Mouse (Mus musculus) MEL (cell line): Measurements from ENCODE around the gene Ppil3. TPM values are rescaled to one million over a fixed set of nuclear protein-coding genes. Genes with fewer than 3 reads are reported as not detected.

Experiments used
- DNase-seq: peaks from one replicate; pipeline ENCODE4 v3.0.0; 2011; ENCODE audit warnings: low read depth, low spot score
- H3K27ac ChIP-seq: 2 replicates; pipeline ENCODE4 v1.5.1; 2012; ENCODE audit warnings: low read depth, mild to moderate bottlenecking, control low read depth, low read length, moderate library complexity; ENCODE audit not compliant: control insufficient read depth
- H3K27me3 ChIP-seq, 2 experiments: fragments of 150-350 bp in 1 of 2; sonication (generic) in 1 of 2; 2 replicates each; pipeline ENCODE4 v1.6.1; 2012; ENCODE audit warnings: low read length in 2 of 2, mild to moderate bottlenecking in 2 of 2, improper control_type of control experiment in 1 of 2, moderate library complexity in 1 of 2; ENCODE audit not compliant: insufficient read depth in 2 of 2, control insufficient read depth in 1 of 2
- H3K36me3 ChIP-seq, 2 experiments: 2 replicates each; pipeline ENCODE4 v1.6.1; 2012 to 2014; ENCODE audit warnings: low read length in 2 of 2, improper control_type of control experiment in 1 of 2, inconsistent platforms in 1 of 2, mild to moderate bottlenecking in 1 of 2; ENCODE audit not compliant: insufficient read depth in 2 of 2, control insufficient read depth in 1 of 2
- H3K4me1 ChIP-seq, 2 experiments: fragments of 150-350 bp in 1 of 2; sonication (generic) in 1 of 2; 2 replicates each; pipeline ENCODE4 v1.6.1; 2012; ENCODE audit warnings: low read length in 2 of 2, improper control_type of control experiment in 1 of 2, mild to moderate bottlenecking in 1 of 2; ENCODE audit not compliant: insufficient read depth in 2 of 2, control insufficient read depth in 1 of 2
- H3K4me3 ChIP-seq, 2 experiments: fragments of 150-350 bp in 1 of 2; sonication (generic) in 1 of 2; 2 replicates each; pipeline ENCODE4 v1.5.1; 2012; ENCODE audit warnings: low read depth in 2 of 2, low read length in 2 of 2, mild to moderate bottlenecking in 2 of 2, moderate library complexity in 2 of 2, control low read depth in 1 of 2, improper control_type of control experiment in 1 of 2; ENCODE audit not compliant: control insufficient read depth in 1 of 2, insufficient read depth in 1 of 2
- H3K79me2 ChIP-seq: 2 replicates; pipeline ENCODE4 v1.6.1; 2012; ENCODE audit warnings: mild to moderate bottlenecking, low read length, moderate library complexity; ENCODE audit not compliant: control insufficient read depth, poor library complexity, insufficient read depth
- H3K9ac ChIP-seq: 2 replicates; pipeline ENCODE4 v1.6.1; 2012; ENCODE audit warnings: low read depth, mild to moderate bottlenecking, control low read depth, low read length, moderate library complexity; ENCODE audit not compliant: control insufficient read depth, poor library complexity, severe bottlenecking
- H3K9me3 ChIP-seq: fragments of 150-350 bp; sonication (generic); replicated peaks from 2 replicates; pipeline ENCODE4 v1.6.1; 2012; ENCODE audit warnings: mild to moderate bottlenecking, low read length, improper control_type of control experiment, moderate library complexity; ENCODE audit not compliant: insufficient read depth
- BHLHE40 ChIP-seq: IDR thresholded peaks from 2 replicates; pipeline ENCODE4 v1.6.1; 2012; ENCODE audit warnings: low read depth, mild to moderate bottlenecking, inconsistent platforms, low read length, improper control_type of control experiment, borderline replicate concordance
- CTCF ChIP-seq, 3 experiments: IDR thresholded peaks in 2 of 3; conservative IDR thresholded peaks in 1 of 3; 2 replicates each; pipeline ENCODE4 v1.5.1; 2011 to 2012; ENCODE audit warnings: low read length in 3 of 3, low read depth in 2 of 3, mild to moderate bottlenecking in 2 of 3, improper control_type of control experiment in 1 of 3, inconsistent platforms in 1 of 3, mixed read lengths in 1 of 3, moderate library complexity in 1 of 3; ENCODE audit not compliant: control insufficient read depth in 1 of 3, insufficient read depth in 1 of 3, poor library complexity in 1 of 3, severe bottlenecking in 1 of 3
- ELF1 ChIP-seq: IDR thresholded peaks from 2 replicates; pipeline ENCODE4 v1.6.1; 2014; ENCODE audit warnings: low read depth, mild to moderate bottlenecking, inconsistent platforms, low read length, improper control_type of control experiment, moderate library complexity
- KAT2A ChIP-seq: conservative IDR thresholded peaks from 2 replicates; pipeline ENCODE4 v1.6.1; 2012; ENCODE audit warnings: low read depth, low read length, improper control_type of control experiment, inconsistent platforms
- MAFK ChIP-seq: IDR thresholded peaks from 2 replicates; pipeline ENCODE4 v1.6.1; 2011; ENCODE audit warnings: low read depth, mild to moderate bottlenecking, low read length, improper control_type of control experiment, borderline replicate concordance
- MXI1 ChIP-seq: IDR thresholded peaks from 2 replicates; pipeline ENCODE4 v1.6.1; 2011; ENCODE audit warnings: mild to moderate bottlenecking, low read depth, low read length, improper control_type of control experiment
- NELFE ChIP-seq: IDR thresholded peaks from 2 replicates; pipeline ENCODE4 v1.6.1; 2011; ENCODE audit warnings: low read depth, low read length, improper control_type of control experiment
- NRF1 ChIP-seq: IDR thresholded peaks from 2 replicates; pipeline ENCODE4 v1.6.1; 2014; ENCODE audit warnings: low read depth, mild to moderate bottlenecking, inconsistent platforms, low read length, improper control_type of control experiment, moderate library complexity; ENCODE audit not compliant: poor library complexity, insufficient read depth, severe bottlenecking
- POLR2AphosphoS5 ChIP-seq: IDR thresholded peaks from 2 replicates; pipeline ENCODE4 v1.6.1; 2012; ENCODE audit warnings: low read depth, borderline replicate concordance, mild to moderate bottlenecking, inconsistent platforms, low read length, moderate library complexity, mixed read lengths
- RCOR1 ChIP-seq: IDR thresholded peaks from 2 replicates; pipeline ENCODE4 v1.6.1; 2012; ENCODE audit warnings: low read depth, mild to moderate bottlenecking, inconsistent platforms, low read length, improper control_type of control experiment
- USF1 ChIP-seq: IDR thresholded peaks from 2 replicates; pipeline ENCODE4 v1.6.1; 2014; ENCODE audit warnings: low read depth, mild to moderate bottlenecking, inconsistent platforms, low read length, improper control_type of control experiment, moderate library complexity
- ZC3H11A ChIP-seq: IDR thresholded peaks from 2 replicates; pipeline ENCODE4 v1.6.1; 2012; ENCODE audit warnings: low read depth, mild to moderate bottlenecking, inconsistent platforms, low read length, improper control_type of control experiment
- polyA plus RNA-seq, 2 experiments: library from polyadenylated mRNA; stranded (reverse) in 1 of 2; unstranded in 1 of 2; fragments of >175 nt in 1 of 2; fragments of >200 nt in 1 of 2; gene quantifications; 2 replicates each; pipeline versions ENCODE4 v1.2.1 to v1.2.4; 2012; ENCODE audit warnings: low replicate concordance in 2 of 2, low read depth in 1 of 2; ENCODE audit not compliant: insufficient read length in 2 of 2, insufficient read depth in 1 of 2, missing spikeins in 1 of 2
- total RNA-seq: library from RNA; depleted of rRNA; stranded (reverse); fragments of 300-350 nt; gene quantifications from 2 replicates; pipeline ENCODE4 v1.2.3, GENCODE M21; 2012

The Ppil3 gene
- total and polyA plus RNA-seq, 3 experiments, result 76.8 to 503 (median 84.9) TPM

DNA sequence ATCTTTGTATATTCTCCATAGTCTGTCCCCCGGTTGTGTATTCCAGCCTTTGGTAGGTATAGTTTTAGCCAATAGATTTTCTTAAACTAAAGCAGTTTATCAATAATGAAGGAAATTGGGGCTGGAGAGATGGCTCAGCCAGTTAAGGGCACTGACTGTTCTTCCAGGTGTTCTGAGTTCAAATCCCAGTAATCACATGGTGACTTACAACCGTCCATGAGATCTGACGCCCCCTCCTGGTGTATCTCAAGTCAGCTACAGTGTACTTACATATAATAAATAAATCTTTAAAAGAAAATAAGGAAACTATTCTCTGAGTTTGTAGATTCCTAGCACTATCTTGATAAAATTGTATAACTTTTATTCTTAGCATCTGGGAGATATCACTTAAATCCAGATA lies 49.9 kb downstream of the Ppil3 start:
- H3K27ac ChIP-seq, result no peak overlapping the region
- H3K79me2 ChIP-seq, result peaks cover 34% of the 10 kb centered on the region
- peak; percentile 57 for DNase-seq
- peaks cover 28 to 47% of the 10 kb centered on the region in 2 experiments for H3K36me3 ChIP-seq
- H3K9me3 ChIP-seq, result no peaks in the 10 kb centered on the region
- no peak overlapping the region for H3K4me3 ChIP-seq
- TF ChIP-seq RCOR1, result no peak
- peak in 1 of 3 experiments; percentile 20; a peak in 1 of 6 replicates for TF ChIP-seq CTCF (IDR thresholded peaks at IDR 0.05 in 2 of 3, conservative IDR thresholded peaks at IDR 0.05 in 1 of 3; ENCODE audit: control insufficient read depth in 1 of 3, insufficient read depth in 1 of 3, low read depth in 2 of 3, low read length in 3 of 3, poor library complexity in 1 of 3, severe bottlenecking in 1 of 3)
- TF ChIP-seq, all 39 proteins: peak for 1
- Histone ChIP-seq H3K27me3 (no peaks in the 10 kb centered on the region), H3K9ac (no peak overlapping the region), H3K4me1 (peaks cover 11% of the 10 kb centered on the region in 2 experiments)

DNA sequence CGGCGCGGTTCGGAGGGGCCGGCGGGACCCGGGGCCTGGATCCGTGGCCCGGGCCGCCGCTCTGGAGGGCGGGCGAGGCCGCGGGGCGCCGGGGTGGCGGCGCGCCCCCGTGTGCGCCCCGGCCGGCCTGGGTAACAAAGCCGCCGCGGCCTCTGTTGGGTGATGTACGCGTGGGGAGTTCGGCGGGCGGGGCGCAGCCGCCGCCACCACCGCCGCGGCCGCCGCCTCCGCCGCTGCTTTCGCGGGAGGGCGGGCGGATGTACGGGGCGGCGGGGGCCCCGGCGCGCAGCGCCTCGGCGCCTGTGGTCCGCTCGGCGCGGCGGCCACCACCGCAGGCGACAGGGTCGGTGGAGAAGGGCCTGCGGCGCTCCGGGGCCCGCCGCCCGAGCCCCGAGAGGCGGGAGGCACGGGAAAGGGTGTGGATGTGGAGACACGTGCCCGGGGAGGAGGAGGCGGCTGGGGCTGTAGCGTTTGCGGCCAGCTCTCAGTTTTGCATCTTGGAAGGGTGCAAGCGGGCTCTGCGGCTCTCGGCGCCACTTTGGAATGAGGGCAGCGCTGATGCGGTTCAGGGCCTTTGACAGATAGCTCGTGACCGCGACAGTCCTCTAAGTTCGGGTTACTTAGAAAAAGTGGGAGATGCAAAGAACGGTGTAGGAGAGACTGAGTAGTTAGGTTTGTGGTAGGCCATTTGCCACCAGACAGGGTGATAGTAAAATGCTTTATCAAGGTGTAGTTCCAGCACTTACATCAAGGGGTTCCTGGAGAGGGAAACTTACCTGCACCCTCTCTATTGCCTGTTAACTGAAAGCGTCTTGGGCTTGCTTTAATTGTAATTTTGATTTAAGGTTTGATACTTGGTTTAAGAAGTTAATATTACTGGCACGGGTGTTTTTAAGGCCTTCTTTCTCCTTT lies 51.7 kb downstream of the Ppil3 start:
- no peaks in the 10 kb centered on the region for H3K9me3 ChIP-seq
- H3K79me2 ChIP-seq, result peaks cover 34% of the 10 kb centered on the region
- H3K4me3 ChIP-seq, result peak overlapping the region; percentile 84 to 85
- TF ChIP-seq MXI1, result peak; percentile 83; the same call in 1 of the 2 replicates
- no peak for TF ChIP-seq ELF1
- no peak for TF ChIP-seq POLR2AphosphoS5
- no peak for TF ChIP-seq KAT2A
- TF ChIP-seq MAFK, result no peak
- no peak for TF ChIP-seq ZC3H11A
- no peak for TF ChIP-seq NELFE
- TF ChIP-seq CTCF (IDR thresholded peaks at IDR 0.05 in 2 of 3, conservative IDR thresholded peaks at IDR 0.05 in 1 of 3; ENCODE audit: control insufficient read depth in 1 of 3, insufficient read depth in 1 of 3, low read depth in 2 of 3, low read length in 3 of 3, poor library complexity in 1 of 3, severe bottlenecking in 1 of 3), result peak in 2 of 3 experiments; percentile 1 to 22; a peak in 3 of 6 replicates
- TF ChIP-seq USF1, result peak; percentile 45; the same call in 1 of the 2 replicates
- TF ChIP-seq NRF1, result no peak
- TF ChIP-seq BHLHE40, result peak; percentile 55; the same call in 1 of the 2 replicates
- H3K27ac ChIP-seq, result peak overlapping the region; percentile 91
- peaks cover 11 to 13% of the 10 kb centered on the region in 2 experiments for H3K4me1 ChIP-seq
- H3K27me3 ChIP-seq, result no peaks in the 10 kb centered on the region
- DNase-seq, result peak; percentile 72
- peaks cover 30 to 31% of the 10 kb centered on the region in 2 experiments for H3K36me3 ChIP-seq
- H3K9ac ChIP-seq, result peak overlapping the region; percentile 100
